Mouse (Mus musculus): Measurements from ENCODE around the gene Ccr2. TPM values are rescaled to one million over a fixed set of nuclear protein-coding genes. Genes with fewer than 3 reads are reported as not detected.

The Ccr2 gene
- total RNA-seq, 2 experiments from 2014 or later = 0.47 to 0.51 TPM

DNA sequence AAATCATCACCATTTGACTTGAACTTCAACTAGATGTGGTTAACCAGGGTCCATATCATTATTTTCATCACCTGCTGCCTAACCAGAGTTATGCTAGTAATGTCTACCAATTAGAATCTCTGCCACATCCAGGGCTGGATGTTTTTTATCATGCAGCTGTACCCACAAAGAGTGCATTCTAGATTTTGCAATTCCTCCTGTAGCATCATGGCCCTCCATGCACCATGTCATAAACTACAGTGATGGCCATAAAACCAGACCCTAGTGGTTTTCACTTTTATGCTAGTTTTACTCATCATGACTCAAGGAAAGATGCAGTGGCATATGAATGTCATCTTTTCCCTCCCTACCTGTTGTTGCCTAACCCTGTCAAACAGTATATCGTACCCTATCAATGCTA lies 2.6 kb upstream of the Ccr2 start:
- no peak for TF ChIP-seq CTCF (IDR thresholded peaks at IDR 0.05)
- no peak overlapping the region for H3K27ac ChIP-seq
- H3K4me3 ChIP-seq = no peak overlapping the region
- DNase-seq = no peak
- intact Hi-C loops (cut with DNase I) = no loop called here

- no peak overlapping the region for H3K4me3 ChIP-seq
- no peak for DNase-seq
- intact Hi-C loops (cut with DNase I) = no loop called here
- no peak for TF ChIP-seq CTCF (IDR thresholded peaks at IDR 0.05)
- no peak overlapping the region for H3K27ac ChIP-seq
These were observed 1.4 kb upstream of the Ccr2 start for GRCm38 (mm10) chr9:124100357-124100756.

DNA sequence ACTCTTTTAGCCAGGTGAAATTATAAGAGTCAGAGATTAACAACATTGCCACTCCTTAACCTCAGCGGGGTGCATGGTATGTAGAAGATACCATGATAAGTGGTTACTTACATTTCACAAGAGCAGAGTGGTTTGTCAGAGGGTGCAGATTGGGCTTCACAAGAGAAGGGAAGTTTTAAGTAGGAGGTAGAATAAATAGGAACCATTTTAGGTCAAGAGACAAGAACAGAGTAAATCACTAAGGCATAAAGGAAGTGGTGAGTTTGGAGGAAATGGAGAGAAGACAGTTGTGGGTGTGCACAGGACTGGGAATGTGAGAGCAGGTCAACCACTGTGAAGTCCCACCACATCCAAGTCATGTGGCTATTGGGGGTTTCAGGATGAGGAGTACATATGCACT lies 1.4 kb downstream of the Ccr2 start:
- intact Hi-C loops (cut with DNase I) = no loop called here
- no peak for DNase-seq
- Histone ChIP-seq H3K4me3 (no peak overlapping the region), H3K27ac (no peak overlapping the region)
- TF ChIP-seq CTCF (IDR thresholded peaks at IDR 0.05) = no peak

DNA sequence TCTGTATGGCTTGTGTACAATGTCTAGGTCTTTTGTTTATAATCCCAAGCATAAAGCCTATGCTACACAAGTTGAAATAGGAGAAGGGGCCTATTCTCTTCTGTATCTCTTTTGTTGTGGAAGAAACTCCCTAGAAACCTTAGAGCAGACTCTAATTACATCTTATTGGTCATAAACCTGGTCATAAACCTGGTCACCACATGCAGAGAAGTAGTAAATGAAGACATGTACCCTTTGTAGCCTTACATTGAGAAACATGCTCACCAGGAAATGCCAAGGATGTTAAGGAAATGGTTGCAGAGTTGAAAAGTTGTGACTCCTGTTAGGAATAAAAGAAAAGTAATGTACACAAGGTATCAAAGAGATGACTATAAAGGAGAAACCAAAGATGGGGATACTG lies 3.4 kb downstream of the Ccr2 start:
- intact Hi-C loops (cut with DNase I) = no loop called here

GRCm38 (mm10) chr9:124107232-124107631 lies 5.5 kb downstream of the Ccr2 start:
- intact Hi-C loops (cut with DNase I) = no loop called here
- Histone ChIP-seq H3K27ac (no peak overlapping the region), H3K4me3 (no peak overlapping the region)
- DNase-seq = no peak
- TF ChIP-seq CTCF (IDR thresholded peaks at IDR 0.05) = no peak

More for the DNA sequence above, 3.4 kb downstream of the Ccr2 start:
- Histone ChIP-seq H3K4me3 (no peak overlapping the region), H3K27ac (no peak overlapping the region)
- no peak for TF ChIP-seq CTCF (IDR thresholded peaks at IDR 0.05)
- DNase-seq = no peak

- TF ChIP-seq CTCF (IDR thresholded peaks at IDR 0.05) = no peak
- H3K4me3 ChIP-seq = no peak overlapping the region
- H3K27ac ChIP-seq = no peak overlapping the region
- no peak for DNase-seq
- intact Hi-C loops (cut with DNase I) = no loop called here
These were observed 6.8 kb downstream of the Ccr2 start for GRCm38 (mm10) chr9:124108356-124109127.

- DNase-seq = no peak
- no peak for TF ChIP-seq CTCF (IDR thresholded peaks at IDR 0.05)
- intact Hi-C loops (cut with DNase I) = no loop called here
- H3K4me3 ChIP-seq = no peak overlapping the region
- H3K27ac ChIP-seq = no peak overlapping the region
These were observed 10.2 kb downstream of the Ccr2 start for GRCm38 (mm10) chr9:124111997-124112396.

- no peak for TF ChIP-seq CTCF (IDR thresholded peaks at IDR 0.05)
- H3K4me3 ChIP-seq = no peak overlapping the region
- no peak overlapping the region for H3K27ac ChIP-seq
- no peak for DNase-seq
- intact Hi-C loops (cut with DNase I) = no loop called here
These were observed 11.0 kb downstream of the Ccr2 start for GRCm38 (mm10) chr9:124112591-124113239.

DNA sequence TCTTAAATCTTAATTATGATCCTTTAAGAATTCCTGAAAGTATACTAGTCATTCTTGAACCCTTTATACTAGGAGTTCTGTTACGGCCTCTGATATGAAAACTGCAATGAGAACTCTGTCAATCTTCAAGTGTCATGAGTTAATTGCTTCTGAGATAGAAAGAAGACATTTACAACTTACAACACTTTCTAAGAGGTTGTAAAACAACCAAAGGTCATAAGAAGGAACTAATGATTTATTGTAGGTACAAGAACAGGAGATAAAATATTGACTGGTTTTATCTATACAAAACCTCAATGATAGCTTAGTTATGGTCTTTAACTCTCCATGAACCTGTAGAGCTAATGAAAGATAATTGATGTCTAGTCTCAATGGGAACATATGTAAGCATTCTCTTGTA lies 12.0 kb downstream of the Ccr2 start:
- no peak overlapping the region for H3K27ac ChIP-seq
- TF ChIP-seq CTCF (IDR thresholded peaks at IDR 0.05) = no peak

GRCm38 (mm10) chr9:124118489-124118888 lies 16.7 kb downstream of the Ccr2 start:
- Histone ChIP-seq H3K27ac (no peak overlapping the region), H3K4me3 (no peak overlapping the region)
- peak; percentile 27; the same call in 1 of the 2 replicates for TF ChIP-seq CTCF (IDR thresholded peaks at IDR 0.05)
- DNase-seq = peak; percentile 24
- intact Hi-C loops (cut with DNase I) = no loop called here

More for the DNA sequence above, 12.0 kb downstream of the Ccr2 start:
- DNase-seq = no peak
- no peak overlapping the region for H3K4me3 ChIP-seq
- intact Hi-C loops (cut with DNase I) = no loop called here

DNA sequence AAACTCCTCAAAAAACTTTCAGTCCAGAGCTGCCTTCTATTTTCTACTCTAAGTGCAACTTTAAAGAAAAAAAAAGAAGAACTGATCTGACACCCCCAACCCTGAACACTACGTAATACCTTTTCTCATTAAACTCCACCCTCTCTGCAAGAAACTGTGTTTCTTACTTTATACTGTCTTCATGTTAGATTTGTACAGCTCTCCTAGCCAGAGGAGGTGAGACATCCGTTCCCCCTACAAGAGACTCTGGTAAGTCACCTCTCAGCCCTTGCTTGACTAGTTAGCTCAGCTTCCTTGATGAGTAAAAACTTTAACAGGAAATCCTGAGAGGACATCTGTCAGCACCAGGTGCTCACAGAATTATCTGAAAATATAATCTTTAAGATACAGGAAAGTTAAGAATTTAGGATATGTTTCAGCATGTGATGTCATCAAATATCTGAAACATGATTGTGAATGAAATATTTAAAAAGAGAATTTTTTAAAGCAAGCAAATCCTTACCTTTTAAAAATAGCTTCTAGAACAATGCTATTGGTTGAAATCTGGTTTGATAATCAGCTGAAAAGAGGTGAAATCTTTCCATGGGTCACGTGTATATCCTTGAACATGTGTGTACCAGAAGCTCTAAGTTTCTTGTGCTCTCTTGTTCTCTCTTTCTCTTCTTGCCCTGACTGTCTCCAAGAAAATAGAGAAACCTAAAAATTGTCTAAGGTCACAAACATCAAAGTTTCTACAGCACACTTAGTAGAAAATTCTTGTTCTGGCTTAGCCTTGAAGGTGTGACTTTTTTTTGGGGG lies 19.8 kb downstream of the Ccr2 start, which contains the start of gene Ccr5:
Gene Ccr5 (plus strand): TSS at position 157 of the 798 bp plus-strand sequence.
- no peak within 1 kb of the TSS for H3K27ac ChIP-seq
- no peak for DNase-seq
- intact Hi-C loops (cut with DNase I) = no loop called here
- no peak within 1 kb of the TSS for H3K4me3 ChIP-seq
- TF ChIP-seq CTCF (IDR thresholded peaks at IDR 0.05) = no peak

GRCm38 (mm10) chr9:124125576-124125975 lies 23.8 kb downstream of the Ccr2 start:
- peak overlapping the region; percentile 59; the same call in 1 of the 2 replicates for H3K27ac ChIP-seq

GRCm38 (mm10) chr9:124126373-124126772 lies 24.6 kb downstream of the Ccr2 start:
- no peak for TF ChIP-seq CTCF (IDR thresholded peaks at IDR 0.05)
- intact Hi-C loops (cut with DNase I) = no loop called here
- Histone ChIP-seq H3K27ac (peak overlapping the region; percentile 59), H3K4me3 (no peak overlapping the region)
- no peak for DNase-seq

More at GRCm38 (mm10) chr9:124125576-124125975, 23.8 kb downstream of the Ccr2 start:
- no peak for TF ChIP-seq CTCF (IDR thresholded peaks at IDR 0.05)
- intact Hi-C loops (cut with DNase I) = no loop called here
- DNase-seq = no peak
- no peak overlapping the region for H3K4me3 ChIP-seq

All from gastrocnemius, adult 2 months (tissue).